Mouse (Mus musculus): ENCODE results near the gene Cyp26c1.
A peak's percentile ranks its signal among the peaks of the same experiment; 100 is the strongest.

Cyp26c1 gene

GRCm38 (mm10) chr19:37699711-37700110 is 14.3 kb downstream of the Cyp26c1 start:
- DNase-seq: no peak

DNA sequence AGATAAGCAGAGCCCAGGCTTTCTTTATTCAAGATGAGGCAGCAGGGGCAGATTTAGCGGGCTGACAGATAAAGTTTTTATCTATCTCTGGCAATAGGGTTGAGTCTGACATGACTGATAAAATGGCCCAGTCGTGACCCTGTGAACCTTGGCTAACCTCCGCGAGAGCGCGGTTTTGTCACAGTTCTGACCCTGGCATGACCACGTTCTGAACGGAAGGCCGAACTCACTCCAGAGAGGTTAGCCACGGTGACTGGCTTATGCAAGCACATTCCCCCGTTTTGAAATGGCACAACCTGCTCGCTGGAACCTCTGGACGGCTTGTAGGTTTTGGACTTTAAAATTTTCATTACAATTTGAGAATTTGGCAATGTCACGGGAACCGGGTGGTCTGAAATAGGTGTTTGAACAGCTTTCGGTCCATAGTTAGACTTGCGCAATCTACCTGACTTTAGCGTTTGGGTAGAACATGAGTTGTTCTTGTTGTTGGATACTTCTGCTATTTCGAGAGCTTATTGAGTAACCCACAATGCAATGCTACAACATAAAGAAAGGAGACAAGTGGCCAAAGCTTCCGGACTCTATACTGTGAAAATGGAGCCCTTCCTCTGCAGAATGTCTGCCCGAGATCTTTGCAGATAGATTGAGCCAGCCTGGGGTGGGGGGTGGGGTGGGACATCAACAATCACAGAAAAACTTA is 17.1 kb downstream of the Cyp26c1 start:
- DNase-seq: no peak

DNA sequence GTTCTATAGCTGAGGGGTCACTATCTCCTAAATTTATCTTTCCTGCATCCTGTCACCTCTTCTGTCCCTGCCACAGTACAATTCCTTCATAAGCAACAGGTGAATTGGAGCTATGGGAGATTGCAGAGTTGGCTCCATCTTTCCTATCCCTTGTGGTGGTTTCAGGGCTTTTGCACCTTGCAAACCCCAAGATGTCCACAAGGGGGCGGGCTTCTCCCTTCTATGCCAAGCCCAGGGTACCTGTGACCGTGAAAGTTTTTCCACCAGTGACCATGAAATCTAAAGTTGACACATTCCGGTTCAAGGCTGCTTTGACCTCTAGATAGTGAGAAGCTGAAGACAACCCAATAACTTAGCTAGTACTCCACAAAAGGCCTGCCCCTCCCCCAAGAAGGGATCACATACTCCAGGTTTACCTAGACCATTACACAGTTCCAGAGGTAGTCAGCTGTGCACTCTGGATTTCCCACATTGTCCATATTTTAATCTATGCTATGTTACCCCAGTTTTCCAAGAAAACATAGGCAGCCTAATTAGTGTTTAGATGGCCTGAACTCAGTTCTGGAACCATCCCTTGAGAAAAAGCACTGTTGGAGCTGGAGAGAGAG is 18.6 kb downstream of the Cyp26c1 start:
- peak; percentile 84 to 85 for DNase-seq

- DNase-seq: no peak
Observed at GRCm38 (mm10) chr19:37705722-37706121, 20.3 kb downstream of the Cyp26c1 start.

- no peak for DNase-seq
Observed at GRCm38 (mm10) chr19:37714681-37715080, 29.3 kb downstream of the Cyp26c1 start.

- DNase-seq: no peak
Observed at GRCm38 (mm10) chr19:37715980-37716379, 30.6 kb downstream of the Cyp26c1 start.

DNA sequence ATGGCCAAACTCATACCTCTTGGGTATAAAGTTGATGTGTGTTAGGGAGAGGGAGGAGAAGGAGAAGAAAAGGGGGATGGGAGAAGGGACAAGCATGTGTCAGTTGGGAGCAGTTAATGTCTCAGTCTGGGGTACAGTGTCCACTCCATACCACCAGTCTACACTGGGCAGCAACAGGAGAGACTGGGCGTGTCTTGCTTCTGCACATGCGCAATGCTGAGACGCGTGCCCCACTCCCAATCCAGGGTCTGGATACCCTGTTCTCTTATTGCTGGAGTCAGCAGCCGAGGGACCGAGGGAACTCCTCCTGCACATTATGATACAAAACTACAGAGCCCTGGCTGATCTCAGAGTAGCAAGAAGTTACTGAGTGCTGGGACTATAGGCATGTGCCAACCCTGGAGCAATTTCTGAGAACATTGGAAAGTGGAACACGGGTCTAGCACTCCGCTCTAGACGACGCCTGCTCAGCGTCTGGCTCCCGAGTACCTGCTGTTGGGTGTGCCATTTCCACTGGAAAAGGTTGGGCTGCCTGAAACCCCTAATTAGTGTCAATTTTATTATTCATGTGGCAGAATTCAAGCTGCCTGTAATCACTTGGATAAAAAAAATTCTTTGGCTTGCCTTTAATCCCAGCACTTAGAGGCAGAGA is 31.3 kb downstream of the Cyp26c1 start:
- DNase-seq: no peak

GRCm38 (mm10) chr19:37719166-37719565 is 33.8 kb downstream of the Cyp26c1 start:
- no peak for DNase-seq

DNA sequence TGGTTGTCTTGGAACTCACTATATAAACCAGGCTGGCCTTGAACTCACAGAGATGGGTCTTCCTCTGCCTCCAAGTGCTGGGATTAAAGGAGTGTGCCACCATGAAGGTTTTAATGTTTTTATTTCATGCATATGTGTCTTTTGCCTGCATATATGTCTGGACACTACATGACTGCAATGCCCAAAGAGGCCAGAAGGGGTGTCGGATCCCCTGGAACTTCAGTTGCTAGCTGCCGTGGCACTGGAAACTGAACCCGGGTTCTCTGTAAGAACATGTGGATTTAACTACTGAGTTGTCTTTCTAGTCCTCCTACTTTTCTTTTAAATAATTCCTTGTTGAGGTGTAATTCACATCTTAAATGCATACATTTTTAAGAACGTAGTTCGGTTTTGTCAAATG is 39.2 kb downstream of the Cyp26c1 start:
- DNase-seq: peak in 1 of 2 experiments; percentile 7

DNA sequence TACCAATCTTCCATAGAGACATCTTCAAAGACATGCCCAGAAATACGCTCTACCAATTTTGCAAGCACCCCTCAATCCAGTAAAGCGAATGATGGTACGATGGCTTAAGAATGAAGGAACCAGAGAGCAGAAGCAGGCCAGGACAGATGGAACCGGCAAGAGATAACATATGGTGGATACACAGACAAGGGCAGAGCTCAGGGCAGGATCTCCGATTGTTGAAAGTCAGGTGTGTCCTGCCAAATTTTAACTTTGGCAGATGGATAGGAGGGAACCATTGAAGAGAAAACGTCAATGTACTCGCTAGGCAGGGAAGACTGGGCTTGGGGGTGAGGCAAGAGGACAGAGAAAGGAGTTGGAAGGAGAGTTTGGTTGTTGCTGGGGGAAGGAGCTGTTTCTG is 41.2 kb downstream of the Cyp26c1 start:
- no peak for DNase-seq

- DNase-seq: no peak
Observed at GRCm38 (mm10) chr19:37727366-37727765, 42.0 kb downstream of the Cyp26c1 start.

DNA sequence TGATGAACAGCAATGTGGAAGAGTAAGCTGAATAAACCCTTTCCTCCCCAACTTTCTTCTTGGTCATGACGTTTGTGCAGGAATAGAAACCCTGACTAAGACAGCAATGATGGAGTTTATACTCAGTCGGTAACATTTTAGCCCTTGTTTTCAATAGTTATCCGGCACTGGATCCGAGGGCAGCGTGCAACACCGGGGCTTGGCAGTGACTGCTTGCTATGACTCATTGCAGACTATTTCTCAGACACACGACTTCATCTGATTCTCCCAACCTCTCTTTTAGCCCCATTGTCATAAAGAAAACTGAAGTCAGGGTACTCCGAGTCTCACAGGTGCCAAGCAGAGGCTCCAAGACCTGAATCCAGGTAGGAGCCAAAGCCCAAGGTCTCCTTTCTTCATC is 50.0 kb downstream of the Cyp26c1 start:
- no peak for DNase-seq

- no peak for DNase-seq
Observed at GRCm38 (mm10) chr19:37738575-37738974, 53.2 kb downstream of the Cyp26c1 start.

DNA sequence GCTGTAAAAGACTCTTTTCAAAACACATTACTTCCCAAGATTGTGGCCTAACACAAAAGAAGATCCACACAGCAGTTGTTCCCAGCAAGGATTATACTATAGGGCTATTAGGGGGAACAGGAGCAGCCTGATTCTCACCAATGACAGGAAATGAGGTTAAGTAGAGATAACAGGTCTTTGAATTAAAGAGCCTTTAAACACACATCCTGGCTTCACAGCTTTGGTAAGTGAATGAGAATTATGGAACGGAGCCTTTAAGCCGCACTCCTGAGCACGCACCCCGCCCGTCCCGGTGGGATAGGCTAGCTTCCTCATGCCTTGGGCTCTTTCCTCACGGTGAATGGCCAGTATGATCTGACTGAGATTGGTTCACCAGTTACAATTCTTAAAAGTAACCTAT is 54.7 kb downstream of the Cyp26c1 start:
- DNase-seq: no peak

Data from B cell, adult 2 months (primary cell).